Mouse (Mus musculus): ENCODE measurements at regions not wholly inside any gene's neighbourhood (a gene's known extent, or its start where the extent isn't known, plus 50 kb on each side); places are given as distances from the start of the nearest gene placed in this dataset.

DNA sequence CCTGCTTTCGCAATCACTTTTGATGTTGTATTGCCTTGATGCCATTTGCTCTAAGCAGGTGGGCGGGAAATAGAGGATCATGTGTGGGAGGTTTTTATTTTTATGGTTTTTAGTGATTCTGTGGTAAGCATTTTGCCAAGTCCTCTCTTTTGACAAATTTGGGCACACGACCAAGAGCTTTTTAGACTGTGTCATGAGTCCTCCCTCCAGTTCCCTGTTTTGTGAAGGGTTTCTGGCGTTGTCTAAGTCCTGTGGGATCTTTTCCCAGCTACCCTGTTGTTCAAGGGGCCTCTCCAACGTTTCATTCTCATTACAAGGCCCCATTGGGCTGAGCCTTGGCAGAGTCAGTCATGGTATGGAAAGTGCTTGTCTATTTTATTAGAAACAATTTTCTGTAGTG lies 317.7 kb downstream of the Edem1 start:
- TF ChIP-seq CTCF (IDR thresholded peaks at IDR 0.05; ENCODE audit: borderline replicate concordance, control insufficient read depth, extremely low read depth, insufficient read depth, low read length, poor library complexity) (no peak), POLR2A (IDR thresholded peaks at IDR 0.05; ENCODE audit: control insufficient read depth, extremely low read depth, insufficient read depth, low read length, poor library complexity) (no peak)
